Comparison of ENCODE assay signal across 8 mouse cellular contexts in genomic region chr17:92210730-92211129, GRCm38 (mm10).
DNase-seq lines count a peak whose midpoint lies in the region; ATAC-seq lines count a peak whose summit lies in the region.
"Had no signal": no experiment of that assay in that cellular context is flagged by ENCODE, and none has a peak within 500 bp of the region (broad histone marks: within the 10 kb centered on the region; RNA-seq: fewer than 3 reads in every experiment).

No protein-coding gene starts in this region.

- H3K36me3 ChIP-seq in limb, embryonic 10.5 days = no peaks in the 10 kb centered on the region
- H3K36me3 ChIP-seq: stomach, embryonic 15.5 days had no signal

- H3K9me3 ChIP-seq in limb, embryonic 10.5 days (replicated peaks) = no peaks in the 10 kb centered on the region
- H3K9me3 ChIP-seq: stomach, embryonic 15.5 days had no signal

- H3K27me3 ChIP-seq in limb, embryonic 10.5 days (ENCODE audit: low read depth, poor library complexity, severe bottlenecking) = no peaks in the 10 kb centered on the region
- H3K27me3 ChIP-seq: stomach, embryonic 15.5 days had no signal

- no peak overlapping the region for H3K27ac ChIP-seq in limb, embryonic 10.5 days
- H3K27ac ChIP-seq: stomach, embryonic 15.5 days had no signal

- H3K4me1 ChIP-seq in limb, embryonic 10.5 days = no peaks in the 10 kb centered on the region
- H3K4me1 ChIP-seq: stomach, embryonic 15.5 days had no signal

- H3K4me3 ChIP-seq in limb, embryonic 10.5 days = no peak overlapping the region
- H3K4me3 ChIP-seq: stomach, embryonic 15.5 days had no signal

- no peak for ATAC-seq in inflammation-experienced regulatory T-cells, adult 6 months

- peak; percentile 1 to 4 for DNase-seq in kidney, postnatal 4 days
- no peak for DNase-seq in kidney, adult 18-20 months
- peak; percentile 11 for DNase-seq in NIH3T3 (ENCODE audit: low read depth)
- DNase-seq in embryo, embryonic 11 days = peak; percentile 44
- peak; percentile 29 for DNase-seq in limb, embryonic 10.5 days (ENCODE audit: low spot score)
- DNase-seq in ovary, postnatal 36 days (ENCODE audit: low spot score) = no peak

Comparison
In these comparisons a context has a peak if more than half of its experiments do, and no peak if none do; other contexts are left out.
1. DNase-seq: peak in kidney, postnatal 4 days (2 of 2), NIH3T3 (single experiment), embryo, embryonic 11 days (single experiment) and limb, embryonic 10.5 days (single experiment); none in kidney, adult 18-20 months (single experiment) and ovary, postnatal 36 days (single experiment).